Mouse (Mus musculus) kidney, adult 2 months (tissue): Measurements from ENCODE around the gene Cbwd1.

Experiments used
- CTCF ChIP-seq: fragments of 200-500 bp; conservative IDR thresholded peaks from 2 replicates; pipeline ENCODE4 v1.5.1; 2011; ENCODE audit warnings: low read depth, mild to moderate bottlenecking, control low read depth, low read length, moderate library complexity, mixed read lengths; ENCODE audit not compliant: insufficient read depth, insufficient read length
- POLR2A ChIP-seq: fragments of 200-500 bp; IDR thresholded peaks from one replicate; pipeline ENCODE4 v1.6.1; 2011; ENCODE audit warnings: low read depth, low read length, control low read depth

- TF ChIP-seq CTCF (no peak), POLR2A (no peak)
Measured at GRCm38 (mm10) chr19:24902256-24902655, 59.2 kb downstream of the Cbwd1 start.
